Mouse (Mus musculus) lung, embryonic 14.5 days (tissue): ENCODE results near the gene Mgat4a. TPM values are rescaled to one million over a fixed set of nuclear protein-coding genes. Genes with fewer than 3 reads are reported as not detected.

Source experiments
- ATAC-seq: fragments of 200-750 bp; cut with Nextera tagmentation; 2 replicates; pipeline ENCODE4 v1.8.0; 2017; ENCODE audit warnings: mild to moderate bottlenecking, moderate TSS enrichment, moderate library complexity; ENCODE audit not compliant: insufficient read depth
- DNase-seq: peaks from one replicate; pipeline ENCODE4 v3.0.0-alpha.2; 2015
- H3K27ac ChIP-seq: fragments of 300-500 bp; sonication (generic); 2 replicates; pipeline ENCODE4 v1.5.1; 2014; ENCODE audit warnings: low read depth, mild to moderate bottlenecking, moderate library complexity
- H3K27me3 ChIP-seq: fragments of 300-500 bp; sonication (generic); 2 replicates; pipeline ENCODE4 v1.6.1; 2014; ENCODE audit warnings: low read length, control low read depth; ENCODE audit not compliant: insufficient read depth
- H3K36me3 ChIP-seq: fragments of 300-500 bp; sonication (generic); 2 replicates; pipeline ENCODE4 v1.6.1; 2014; ENCODE audit warnings: control low read depth; ENCODE audit not compliant: insufficient read depth
- H3K4me1 ChIP-seq: fragments of 300-500 bp; sonication (generic); 2 replicates; pipeline ENCODE4 v1.6.1; 2014; ENCODE audit warnings: antibody characterized with exemption, control low read depth; ENCODE audit not compliant: insufficient read depth
- H3K4me2 ChIP-seq: fragments of 300-500 bp; sonication (generic); 2 replicates; pipeline ENCODE4 v1.6.1; 2014; ENCODE audit warnings: mild to moderate bottlenecking
- H3K4me3 ChIP-seq: fragments of 300-500 bp; sonication (generic); 2 replicates; pipeline ENCODE4 v1.5.1; 2014; ENCODE audit warnings: low read depth, low read length
- H3K9ac ChIP-seq: fragments of 300-500 bp; sonication (generic); 2 replicates; pipeline ENCODE4 v1.6.1; 2014
- H3K9me3 ChIP-seq: fragments of 300-500 bp; sonication (generic); 2 replicates; pipeline ENCODE4 v1.6.1; 2016; ENCODE audit warnings: low read depth, low read length, control low read depth
- CTCF ChIP-seq: IDR thresholded peaks from 2 replicates; pipeline ENCODE4 v1.5.1; 2016; ENCODE audit warnings: antibody characterized with exemption, low read depth
- WGBS: fragments of 180-500 bp; shearing (Covaris S2); extraction: QIAGEN DNeasy Blood & Tissue Kit; methylation state at CpG from one replicate; pipeline ENCODE4 v1.1.7; 2014; 5-methylcytosine and 5-hydroxymethylcytosine counted together
- polyA plus RNA-seq: library from polyadenylated mRNA; unstranded; fragments of >200 nt; fragmentation: Nextera tagmentation; extraction: Ambion mirVana; gene quantifications from 2 replicates; pipeline ENCODE4 v1.2.1, GENCODE M21; 2014

The Mgat4a gene
- polyA plus RNA-seq, 1 experiment from 2014 or later, result 6.0 TPM

GRCm38 (mm10) chr1:37480731-37481130, 60.1 kb downstream of the Mgat4a start:
- Histone ChIP-seq H3K36me3 (no peaks in the 10 kb centered on the region), H3K4me2 (no peak overlapping the region), H3K27ac (no peak overlapping the region), H3K9ac (no peak overlapping the region), H3K9me3 (no peaks in the 10 kb centered on the region), H3K4me3 (no peak overlapping the region), H3K4me1 (no peaks in the 10 kb centered on the region), H3K27me3 (no peaks in the 10 kb centered on the region)
- TF ChIP-seq CTCF, result no peak
- DNase-seq (no peak), ATAC-seq (no peak)
- WGBS, result 85% methylated on average over 6 of the region's 6 CpGs

- ATAC-seq (no peak), DNase-seq (no peak)
- no peak overlapping the region for H3K4me3 ChIP-seq
- WGBS, result 57% methylated on average over 8 of the region's 8 CpGs
- no peaks in the 10 kb centered on the region for H3K4me1 ChIP-seq
- H3K4me2 ChIP-seq, result no peak overlapping the region
- H3K27ac ChIP-seq, result no peak overlapping the region
- no peaks in the 10 kb centered on the region for H3K36me3 ChIP-seq
- H3K9me3 ChIP-seq, result no peaks in the 10 kb centered on the region
- no peak overlapping the region for H3K9ac ChIP-seq
- H3K27me3 ChIP-seq, result no peaks in the 10 kb centered on the region
- no peak for TF ChIP-seq CTCF
Measured at GRCm38 (mm10) chr1:37479759-37480158, 61.1 kb downstream of the Mgat4a start.

GRCm38 (mm10) chr1:37479074-37479473, 61.7 kb downstream of the Mgat4a start:
- ATAC-seq (no peak), DNase-seq (peak; percentile 43)
- Histone ChIP-seq H3K4me1 (no peaks in the 10 kb centered on the region), H3K27me3 (no peaks in the 10 kb centered on the region), H3K4me2 (no peak overlapping the region), H3K9ac (no peak overlapping the region), H3K36me3 (no peaks in the 10 kb centered on the region), H3K4me3 (no peak overlapping the region), H3K9me3 (no peaks in the 10 kb centered on the region), H3K27ac (0 out of 2 replicates have a peak overlapping the region, but pooled peaks have one; percentile 42)
- peak; percentile 50 for TF ChIP-seq CTCF
- WGBS, result 72% methylated on average over 9 of the region's 9 CpGs

- Histone ChIP-seq H3K9me3 (no peaks in the 10 kb centered on the region), H3K27me3 (no peaks in the 10 kb centered on the region), H3K4me2 (peak overlapping the region; percentile 38), H3K27ac (peak overlapping the region; percentile 42; the same call in 1 of the 2 replicates), H3K4me1 (no peaks in the 10 kb centered on the region), H3K4me3 (no peak overlapping the region), H3K9ac (no peak overlapping the region), H3K36me3 (no peaks in the 10 kb centered on the region)
- no peak; the same call in 1 of the 2 replicates for ATAC-seq
- TF ChIP-seq CTCF, result no peak
- DNase-seq, result peak; percentile 28
- 26% methylated on average over 7 of the region's 7 CpGs for WGBS
Measured at GRCm38 (mm10) chr1:37478416-37478815, 62.4 kb downstream of the Mgat4a start.

GRCm38 (mm10) chr1:37477928-37478327, 62.9 kb downstream of the Mgat4a start:
- H3K4me1 ChIP-seq, result no peaks in the 10 kb centered on the region
- H3K9ac ChIP-seq, result no peak overlapping the region
- peak overlapping the region; percentile 42; the same call in 1 of the 2 replicates for H3K27ac ChIP-seq
- DNase-seq (peak; percentile 44), ATAC-seq (no peak)
- 24% methylated on average over 5 of the region's 5 CpGs for WGBS
- H3K36me3 ChIP-seq, result no peaks in the 10 kb centered on the region
- H3K9me3 ChIP-seq, result no peaks in the 10 kb centered on the region
- no peak for TF ChIP-seq CTCF
- H3K27me3 ChIP-seq, result no peaks in the 10 kb centered on the region
- peak overlapping the region; percentile 38 for H3K4me2 ChIP-seq
- no peak overlapping the region for H3K4me3 ChIP-seq

GRCm38 (mm10) chr1:37477250-37477649, 63.6 kb downstream of the Mgat4a start:
- Histone ChIP-seq H3K9ac (no peak overlapping the region), H3K36me3 (no peaks in the 10 kb centered on the region), H3K4me2 (no peak overlapping the region), H3K4me3 (no peak overlapping the region), H3K9me3 (no peaks in the 10 kb centered on the region), H3K27me3 (no peaks in the 10 kb centered on the region), H3K4me1 (no peaks in the 10 kb centered on the region), H3K27ac (no peak overlapping the region)
- no peak for ATAC-seq
- 90% methylated on average over 5 of the region's 5 CpGs for WGBS
- DNase-seq, result no peak
- TF ChIP-seq CTCF, result no peak

GRCm38 (mm10) chr1:37475312-37475711, 65.5 kb downstream of the Mgat4a start:
- no peak for TF ChIP-seq CTCF
- ATAC-seq (no peak), DNase-seq (no peak)
- Histone ChIP-seq H3K36me3 (no peaks in the 10 kb centered on the region), H3K4me1 (no peaks in the 10 kb centered on the region), H3K27me3 (no peaks in the 10 kb centered on the region), H3K27ac (no peak overlapping the region), H3K9ac (no peak overlapping the region), H3K4me3 (no peak overlapping the region), H3K9me3 (no peaks in the 10 kb centered on the region), H3K4me2 (no peak overlapping the region)
- 90% methylated on average over 3 of the region's 3 CpGs for WGBS
